Mouse (Mus musculus): Measurements from ENCODE around the gene Prtn3. TPM values are rescaled to one million over a fixed set of nuclear protein-coding genes. Genes with fewer than 3 reads are reported as not detected.
A peak's percentile ranks its signal among the peaks of the same experiment; 100 is the strongest.

Gene Prtn3
- 1 to 10 TPM; 2.3 to 3.1 TPM for total RNA-seq (2021)
- long read RNA-seq, experiment 1: 0 reads
- long read RNA-seq, experiment 2, partial matches to known transcripts: 0 of 2 reads
- long read RNA-seq, experiment 2, other reads (novel, unspliced or antisense): 1 of 2 reads

GRCm38 (mm10) chr10:79874290-79874862 lies at the start of gene Prtn3, which contains the start of gene Plppr3:
Gene Prtn3, plus strand, starts transcription at chr10:79874476.
Gene Plppr3, minus strand, starts transcription at chr10:79874634.
- intact Hi-C loops (cut with DNase I): no loop called here
- DNase-seq (ENCODE audit: low spot score in 2 of 2): peak; percentile 49 to 56

- no peak for DNase-seq (ENCODE audit: low spot score in 2 of 2)
- intact Hi-C loops (cut with DNase I): loop anchor here (5.0 kb wide), 1 partner anchor 51 kb away; no protein-coding TSS in a partner anchor
Measured at GRCm38 (mm10) chr10:79831583-79831982, 42.7 kb upstream of the Prtn3 start.

GRCm38 (mm10) chr10:79832026-79832785 lies 42.1 kb upstream of the Prtn3 start:
- intact Hi-C loops (cut with DNase I): loop anchor here (5.0 kb wide), 1 partner anchor 50 kb away; no protein-coding TSS in a partner anchor
- DNase-seq (ENCODE audit: low spot score in 2 of 2): no peak

GRCm38 (mm10) chr10:79832786-79833181 lies 41.5 kb upstream of the Prtn3 start:
- intact Hi-C loops (cut with DNase I): loop anchor here (5.0 kb wide), 1 partner anchor 50 kb away; no protein-coding TSS in a partner anchor
- no peak for DNase-seq (ENCODE audit: low spot score in 2 of 2)

GRCm38 (mm10) chr10:79834769-79835398 lies 39.4 kb upstream of the Prtn3 start:
- intact Hi-C loops (cut with DNase I): loop anchor here (1.0 to 5.0 kb wide), 3 partner anchors 47 to 124 kb away; no protein-coding TSS in a partner anchor
- peak; percentile 50 to 80 for DNase-seq (ENCODE audit: low spot score in 2 of 2)

GRCm38 (mm10) chr10:79836918-79837317 lies 37.4 kb upstream of the Prtn3 start:
- DNase-seq (ENCODE audit: low spot score in 2 of 2): no peak
- intact Hi-C loops (cut with DNase I): no loop called here

- intact Hi-C loops (cut with DNase I): no loop called here
- DNase-seq (ENCODE audit: low spot score in 2 of 2): no peak
Measured at GRCm38 (mm10) chr10:79838151-79838550, 36.1 kb upstream of the Prtn3 start.

- DNase-seq (ENCODE audit: low spot score in 2 of 2): no peak
- intact Hi-C loops (cut with DNase I): no loop called here
Measured at GRCm38 (mm10) chr10:79840091-79840490, 34.2 kb upstream of the Prtn3 start.

- DNase-seq (ENCODE audit: low spot score in 2 of 2): peak; percentile 73 to 88
- intact Hi-C loops (cut with DNase I): no loop called here
Measured at GRCm38 (mm10) chr10:79840644-79841551, 33.4 kb upstream of the Prtn3 start.

GRCm38 (mm10) chr10:79842322-79842721 lies 32.0 kb upstream of the Prtn3 start:
- intact Hi-C loops (cut with DNase I): no loop called here
- no peak for DNase-seq (ENCODE audit: low spot score in 2 of 2)

- no peak for DNase-seq (ENCODE audit: low spot score in 2 of 2)
- intact Hi-C loops (cut with DNase I): no loop called here
Measured at GRCm38 (mm10) chr10:79843476-79843875, 30.8 kb upstream of the Prtn3 start.

GRCm38 (mm10) chr10:79846553-79846952 lies 27.7 kb upstream of the Prtn3 start:
- no peak for DNase-seq (ENCODE audit: low spot score in 2 of 2)
- intact Hi-C loops (cut with DNase I): no loop called here

GRCm38 (mm10) chr10:79849941-79850628 lies 24.2 kb upstream of the Prtn3 start:
- intact Hi-C loops (cut with DNase I): no loop called here
- DNase-seq (ENCODE audit: low spot score in 2 of 2): no peak

GRCm38 (mm10) chr10:79851653-79852052 lies 22.6 kb upstream of the Prtn3 start:
- intact Hi-C loops (cut with DNase I): no loop called here
- DNase-seq (ENCODE audit: low spot score in 2 of 2): no peak

- DNase-seq (ENCODE audit: low spot score in 2 of 2): no peak
- intact Hi-C loops (cut with DNase I): no loop called here
Measured at GRCm38 (mm10) chr10:79852107-79852789, 22.0 kb upstream of the Prtn3 start.

GRCm38 (mm10) chr10:79852827-79853226 lies 21.4 kb upstream of the Prtn3 start:
- DNase-seq (ENCODE audit: low spot score in 2 of 2): no peak
- intact Hi-C loops (cut with DNase I): no loop called here

GRCm38 (mm10) chr10:79853392-79853791 lies 20.9 kb upstream of the Prtn3 start:
- intact Hi-C loops (cut with DNase I): no loop called here
- peak; percentile 83 to 90 for DNase-seq (ENCODE audit: low spot score in 2 of 2)
